Mouse (Mus musculus) cerebral cortex, adult 2 months (tissue): Measurements from ENCODE around the gene Stk32c.

Experiments
- WGBS: fragments of 180-500 bp; shearing (Covaris S2); methylation state at CpG from one replicate; pipeline ENCODE4 v1.1.7; 2018; 5-methylcytosine and 5-hydroxymethylcytosine counted together

Gene Stk32c

DNA sequence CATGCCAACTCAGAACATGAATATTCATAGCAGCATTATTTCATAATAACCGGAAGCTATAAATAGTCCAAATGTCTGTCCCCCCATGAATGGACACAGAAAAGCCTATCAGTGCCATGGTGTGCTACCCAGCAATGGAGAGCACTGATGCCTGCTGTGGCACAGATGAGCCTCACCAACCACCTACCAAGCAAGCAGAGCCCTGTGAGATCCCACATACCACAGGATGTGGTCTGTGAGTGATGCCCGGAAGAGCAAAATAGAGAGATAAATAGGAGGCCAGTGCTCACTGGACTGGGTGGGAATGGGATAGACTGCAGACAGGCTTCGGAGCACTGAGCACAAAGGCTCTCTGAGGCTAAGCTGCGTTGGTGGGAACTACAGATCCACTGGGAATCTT is 16.1 kb downstream of the Stk32c start:
- WGBS: 60% methylated on average over 4 of the region's 4 CpGs

- 75% methylated on average over 6 of the region's 6 CpGs for WGBS
Observed at GRCm38 (mm10) chr7:139191619-139192018, 21.5 kb downstream of the Stk32c start.

GRCm38 (mm10) chr7:139190616-139191015 is 22.5 kb downstream of the Stk32c start:
- WGBS: 96% methylated on average over 4 of the region's 4 CpGs

GRCm38 (mm10) chr7:139188634-139189207 is 24.4 kb downstream of the Stk32c start:
- WGBS: 3% methylated on average over 23 of the region's 23 CpGs

DNA sequence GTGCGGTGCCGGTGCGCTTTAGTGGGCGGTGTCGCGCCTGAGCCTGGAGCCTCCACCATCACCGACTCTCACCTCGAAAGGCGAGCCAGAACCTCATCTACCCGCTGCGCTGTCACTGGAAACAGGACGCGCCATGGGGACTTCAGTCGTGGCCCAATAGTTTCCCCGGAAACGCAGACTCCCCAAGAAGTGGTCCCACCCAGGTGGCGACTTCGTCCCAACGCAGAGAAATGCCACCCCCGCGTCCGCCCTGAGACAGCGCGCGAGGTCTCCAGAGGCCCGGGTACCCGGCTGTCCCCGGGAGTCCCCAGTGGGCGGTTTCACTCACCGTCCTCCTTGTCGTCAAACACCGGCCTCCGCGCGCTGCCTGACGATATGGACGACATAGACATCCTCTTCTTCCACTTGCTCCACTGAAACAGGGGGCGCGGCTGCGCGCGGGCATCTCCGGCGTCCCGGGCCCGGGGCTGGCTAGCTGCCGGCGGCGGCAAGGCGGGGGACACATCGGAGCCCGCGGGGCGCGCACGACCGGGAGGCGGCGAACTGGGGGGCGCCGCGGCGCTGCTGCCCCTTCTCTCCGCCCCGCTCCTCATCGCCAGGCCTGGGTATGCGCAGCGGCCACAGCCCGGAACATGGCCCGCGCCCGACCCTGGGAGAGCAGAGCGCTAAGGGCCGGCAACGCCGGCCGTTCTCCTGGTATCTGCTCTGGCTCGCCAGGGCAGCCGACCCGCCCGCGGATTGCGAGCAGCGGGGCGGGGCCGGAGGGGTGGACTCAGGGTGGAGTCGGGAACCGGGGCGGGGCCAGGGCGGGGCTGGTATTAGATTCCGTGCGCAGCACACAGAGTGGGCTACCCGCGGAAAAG is 25.1 kb downstream of the Stk32c start:
- WGBS: 1% methylated on average over 91 of the region's 94 CpGs

GRCm38 (mm10) chr7:139187277-139187676 is 25.8 kb downstream of the Stk32c start:
- 27% methylated on average over 7 of the region's 7 CpGs for WGBS

DNA sequence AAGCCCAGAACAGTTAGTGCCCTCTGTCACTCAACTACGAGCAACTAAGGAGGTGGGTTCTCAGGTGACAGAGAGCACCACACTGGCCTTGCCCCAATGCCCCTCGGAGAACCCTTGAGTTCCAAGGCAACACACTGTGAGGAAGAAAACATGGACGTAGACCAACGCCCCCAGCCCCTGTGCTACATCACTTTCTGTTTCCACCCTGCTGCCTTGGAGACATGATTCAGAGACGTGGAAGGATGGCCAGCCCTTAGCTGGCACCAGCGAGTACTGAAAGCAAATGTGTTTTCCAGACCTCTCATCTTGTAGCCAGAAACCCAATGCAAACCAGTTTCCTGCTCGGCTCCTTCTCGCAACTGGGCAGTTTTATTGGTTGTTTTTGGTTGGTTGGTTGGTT is 26.7 kb downstream of the Stk32c start:
- 48% methylated on average over 8 of the region's 8 CpGs for WGBS

GRCm38 (mm10) chr7:139185971-139186370 is 27.1 kb downstream of the Stk32c start:
- 53% methylated on average over 5 of the region's 5 CpGs for WGBS

GRCm38 (mm10) chr7:139184846-139185245 is 28.3 kb downstream of the Stk32c start:
- 62% methylated on average over 7 of the region's 7 CpGs for WGBS

GRCm38 (mm10) chr7:139184396-139184795 is 28.7 kb downstream of the Stk32c start:
- 52% methylated on average over 4 of the region's 4 CpGs for WGBS

GRCm38 (mm10) chr7:139180058-139180457 is 33.0 kb downstream of the Stk32c start:
- WGBS: 91% methylated on average over 3 of the region's 3 CpGs

GRCm38 (mm10) chr7:139179299-139179698 is 33.8 kb downstream of the Stk32c start:
- WGBS: 44% methylated on average over 5 of the region's 5 CpGs

- 22% methylated on average over 4 of the region's 4 CpGs for WGBS
Observed at GRCm38 (mm10) chr7:139169143-139169542, 44.0 kb downstream of the Stk32c start.

GRCm38 (mm10) chr7:139164410-139164809 is 48.7 kb downstream of the Stk32c start:
- WGBS: 37% methylated on average over 5 of the region's 5 CpGs

DNA sequence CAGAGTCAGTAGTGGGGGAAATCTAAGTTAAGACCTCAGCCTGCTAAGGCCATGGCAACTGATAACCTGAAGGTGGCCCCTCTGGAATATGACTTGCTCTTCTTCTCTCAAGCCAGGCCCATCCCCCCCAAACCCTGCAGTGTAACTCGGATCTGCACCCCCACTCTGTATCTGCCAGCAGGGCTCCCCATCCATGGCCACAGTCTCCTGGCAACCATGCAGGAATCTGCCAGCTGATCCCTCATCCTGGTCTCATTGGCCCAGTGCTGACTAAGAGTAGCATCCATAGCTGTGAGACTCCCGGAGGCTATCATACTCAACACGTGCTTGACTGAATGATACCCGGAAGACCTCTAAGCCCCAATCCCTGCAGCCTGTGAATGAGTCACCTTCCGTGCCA is 54.2 kb downstream of the Stk32c start:
- 39% methylated on average over 5 of the region's 5 CpGs for WGBS

- WGBS: 53% methylated on average over 7 of the region's 7 CpGs
Observed at GRCm38 (mm10) chr7:139158549-139158948, 54.6 kb downstream of the Stk32c start.

- WGBS: 91% methylated on average over 2 of the region's 2 CpGs
Observed at GRCm38 (mm10) chr7:139157541-139157940, 55.6 kb downstream of the Stk32c start.

- 66% methylated on average over 10 of the region's 10 CpGs for WGBS
Observed at GRCm38 (mm10) chr7:139156341-139157058, 56.6 kb downstream of the Stk32c start.

DNA sequence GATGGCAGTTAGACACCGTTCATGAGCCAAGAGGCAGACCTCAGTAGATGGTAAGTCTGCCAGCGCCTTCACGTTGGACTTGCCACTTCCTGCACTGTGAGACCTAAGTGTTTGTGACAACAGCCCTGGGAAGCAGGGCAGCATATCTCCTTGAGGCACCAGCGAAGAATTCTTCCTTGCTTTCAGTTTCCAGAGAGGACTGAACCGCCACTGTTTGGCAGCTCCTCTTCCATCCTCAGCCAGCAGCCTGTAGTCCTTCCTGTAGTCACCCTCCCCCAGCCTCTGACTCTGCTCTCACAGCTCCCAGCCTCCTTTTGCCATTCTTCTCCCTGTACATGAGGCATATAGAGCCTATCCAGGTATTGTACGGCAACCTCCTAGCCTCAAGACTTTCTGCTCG is 60.2 kb downstream of the Stk32c start:
- 36% methylated on average over 7 of the region's 7 CpGs for WGBS

DNA sequence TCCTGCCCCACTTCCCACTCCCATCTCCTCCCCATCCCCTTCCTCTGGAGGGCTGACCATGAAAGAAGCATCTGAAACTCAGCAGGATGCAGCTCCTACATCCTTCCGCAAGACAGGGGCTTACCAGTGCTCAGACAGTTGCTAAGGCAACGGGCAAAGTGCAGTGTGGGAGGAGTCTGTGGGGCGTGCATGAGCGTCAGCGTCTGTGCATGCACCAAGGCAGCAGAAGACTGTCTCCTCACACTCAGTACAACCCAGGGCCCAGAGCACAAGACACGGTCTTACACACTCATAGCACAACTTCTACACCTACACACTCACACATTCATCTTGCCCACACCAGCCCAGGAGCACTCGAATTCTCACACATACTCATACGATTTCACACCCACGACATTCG is 62.0 kb downstream of the Stk32c start:
- 29% methylated on average over 10 of the region's 10 CpGs for WGBS

DNA sequence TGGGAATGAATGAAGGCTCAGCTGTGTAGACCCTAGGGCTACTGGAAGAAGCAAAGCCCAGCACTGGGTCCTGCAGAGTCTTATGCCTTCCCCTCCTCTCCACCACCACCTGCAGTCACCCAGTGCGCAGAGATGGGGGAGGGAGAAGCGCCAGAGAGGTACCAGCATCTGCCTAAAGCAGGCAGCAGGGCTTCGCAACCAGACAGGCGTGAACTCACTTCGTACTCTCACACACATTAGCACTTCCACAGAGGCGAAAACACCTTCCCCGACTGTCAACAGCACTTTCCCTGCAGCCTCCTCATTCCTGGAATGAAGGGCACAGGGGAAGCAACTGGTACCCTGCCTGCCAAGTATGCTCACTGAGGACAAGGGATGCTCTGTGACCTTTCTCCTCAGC is 63.7 kb downstream of the Stk32c start:
- 42% methylated on average over 7 of the region's 7 CpGs for WGBS

GRCm38 (mm10) chr7:139147360-139147759 is 65.7 kb downstream of the Stk32c start:
- WGBS: 72% methylated on average over 4 of the region's 4 CpGs

DNA sequence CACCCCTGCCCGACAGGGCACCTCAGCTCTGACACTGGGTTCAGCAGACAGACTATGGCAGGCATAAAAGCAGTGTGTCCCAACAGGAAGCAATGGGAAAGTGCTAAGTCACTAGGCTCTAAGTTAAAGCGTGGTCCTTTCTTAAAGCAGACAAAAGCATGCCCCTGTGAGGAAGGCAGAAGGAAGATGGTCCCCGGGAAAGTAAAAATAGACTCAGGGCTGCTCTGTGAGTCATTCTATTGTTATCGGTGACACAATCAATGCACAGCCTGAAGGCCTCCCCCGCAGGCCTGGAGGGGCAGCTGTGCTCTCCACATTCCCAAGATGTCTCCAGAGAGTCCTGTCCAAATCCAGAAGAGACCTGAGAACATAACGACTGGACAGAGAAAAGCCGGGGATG is 67.2 kb downstream of the Stk32c start:
- 46% methylated on average over 7 of the region's 7 CpGs for WGBS
